Mouse (Mus musculus): ENCODE measurements around the gene 2010111I01Rik. TPM values are rescaled to one million over a fixed set of nuclear protein-coding genes. Genes with fewer than 3 reads are reported as not detected.
A peak's percentile ranks its signal among the peaks of the same experiment; 100 is the strongest.
"Not testable (repeated sequence)": the region's sequence is repeated elsewhere in the genome, so short reads cannot be mapped to it uniquely, and the experiment has no call there.

Gene 2010111I01Rik
- polyA plus RNA-seq, 1 experiment from 2014 or later = 122 TPM

DNA sequence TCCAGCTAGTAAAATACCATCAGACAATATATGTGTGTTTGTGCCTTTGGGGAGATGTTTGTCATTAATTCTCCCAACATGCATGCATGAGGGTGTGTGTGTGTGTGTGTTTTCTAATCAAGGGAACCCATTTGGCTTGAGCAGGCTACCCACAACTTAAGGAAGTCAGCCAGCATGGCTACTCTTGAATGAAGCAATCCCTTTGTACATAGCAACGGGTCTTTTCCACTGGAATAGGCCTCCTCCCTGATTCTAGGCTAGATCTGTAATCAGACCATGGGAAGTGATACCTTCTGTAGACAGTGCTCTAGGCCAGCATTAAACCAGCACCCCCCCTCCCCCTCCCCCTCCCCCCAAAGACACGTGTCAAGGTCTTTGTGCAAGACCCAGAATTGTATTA lies 267.9 kb downstream of the 2010111I01Rik start:
- H3K9me3 ChIP-seq (replicated peaks) = no peaks in the 10 kb centered on the region
- DNase-seq (ENCODE audit: low spot score) = no peak
- peaks cover 19% of the 10 kb centered on the region for H3K4me1 ChIP-seq

DNA sequence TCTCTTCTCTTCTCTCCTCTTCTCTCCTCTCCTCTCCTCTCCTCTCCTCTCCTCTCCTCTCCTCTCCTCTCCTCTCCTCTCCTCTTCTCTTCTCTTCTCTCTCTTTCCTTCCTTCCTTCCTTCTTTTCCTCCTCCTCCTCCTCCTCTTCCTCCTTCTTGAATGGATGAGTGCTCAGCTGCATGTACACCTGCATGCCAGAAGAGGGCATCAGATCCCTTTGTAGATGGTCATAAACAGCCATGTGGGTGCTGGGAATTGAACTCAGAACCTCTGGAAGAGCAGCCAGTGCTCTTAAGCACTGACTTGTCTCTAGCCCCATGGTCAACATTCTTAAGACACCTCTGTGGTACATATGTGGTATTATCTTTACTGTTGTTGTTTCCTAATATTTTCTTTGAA lies 269.8 kb downstream of the 2010111I01Rik start:
- not testable (repeated sequence) for H3K4me3 ChIP-seq; H3K9me3 ChIP-seq (replicated peaks); DNase-seq (ENCODE audit: low spot score); H3K27me3 ChIP-seq (ENCODE audit: low read depth, poor library complexity, severe bottlenecking); H3K36me3 ChIP-seq; H3K27ac ChIP-seq
- peaks cover 35% of the 10 kb centered on the region for H3K4me1 ChIP-seq

More for the DNA sequence above, 267.9 kb downstream of the 2010111I01Rik start:
- Histone ChIP-seq H3K27ac (no peak overlapping the region), H3K4me3 (no peak overlapping the region), H3K27me3 (ENCODE audit: low read depth, poor library complexity, severe bottlenecking) (no peaks in the 10 kb centered on the region), H3K36me3 (no peaks in the 10 kb centered on the region)
- WGBS = 74% methylated on average over 2 of the region's 2 CpGs

DNA sequence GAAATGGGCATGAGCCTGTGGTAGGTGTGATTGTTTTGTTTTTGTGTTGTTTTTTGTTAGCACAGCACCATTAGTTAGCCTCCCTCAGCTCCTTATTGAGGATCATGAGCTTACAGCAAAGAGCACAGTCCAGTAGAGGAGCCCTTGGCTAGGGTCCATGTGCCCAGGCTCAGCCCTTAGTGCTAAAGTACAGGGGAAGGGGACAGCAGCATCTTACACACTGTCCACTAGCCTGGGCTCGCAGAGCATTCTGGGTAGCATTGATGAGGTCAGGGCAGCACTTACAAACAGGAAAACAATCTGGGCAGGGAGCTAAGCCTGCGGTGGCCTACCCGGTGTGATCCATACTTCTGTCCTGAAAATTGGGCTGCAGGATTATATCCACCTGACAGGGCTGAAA lies 270.9 kb downstream of the 2010111I01Rik start:
- no peaks in the 10 kb centered on the region for H3K9me3 ChIP-seq (replicated peaks)
- no peaks in the 10 kb centered on the region for H3K27me3 ChIP-seq (ENCODE audit: low read depth, poor library complexity, severe bottlenecking)
- 86% methylated on average over 3 of the region's 3 CpGs for WGBS
- no peak overlapping the region for H3K27ac ChIP-seq
- no peak overlapping the region for H3K4me3 ChIP-seq
- no peak for DNase-seq (ENCODE audit: low spot score)
- peaks cover 40% of the 10 kb centered on the region for H3K4me1 ChIP-seq
- H3K36me3 ChIP-seq = no peaks in the 10 kb centered on the region

GRCm38 (mm10) chr13:63236159-63236893 lies 271.6 kb downstream of the 2010111I01Rik start:
- WGBS = 53% methylated on average over 5 of the region's 5 CpGs
- H3K27ac ChIP-seq = no peak overlapping the region
- peaks cover 45% of the 10 kb centered on the region for H3K4me1 ChIP-seq
- DNase-seq (ENCODE audit: low spot score) = no peak
- H3K9me3 ChIP-seq (replicated peaks) = no peaks in the 10 kb centered on the region
- no peaks in the 10 kb centered on the region for H3K27me3 ChIP-seq (ENCODE audit: low read depth, poor library complexity, severe bottlenecking)
- H3K4me3 ChIP-seq = no peak overlapping the region
- H3K36me3 ChIP-seq = no peaks in the 10 kb centered on the region

- DNase-seq (ENCODE audit: low spot score) = no peak
- Histone ChIP-seq H3K27ac (peak overlapping the region; percentile 93), H3K4me1 (peaks cover 56% of the 10 kb centered on the region), H3K27me3 (ENCODE audit: low read depth, poor library complexity, severe bottlenecking) (no peaks in the 10 kb centered on the region), H3K36me3 (peaks cover 13% of the 10 kb centered on the region; the same call in 1 of the 2 replicates), H3K4me3 (no peak overlapping the region), H3K9me3 (replicated peaks) (no peaks in the 10 kb centered on the region)
- 92% methylated on average over 7 of the region's 7 CpGs for WGBS
These were observed 273.4 kb downstream of the 2010111I01Rik start for GRCm38 (mm10) chr13:63238045-63238444.

GRCm38 (mm10) chr13:63239301-63239804 lies 274.7 kb downstream of the 2010111I01Rik start:
- Histone ChIP-seq H3K27me3 (ENCODE audit: low read depth, poor library complexity, severe bottlenecking) (no peaks in the 10 kb centered on the region), H3K4me3 (peak overlapping the region; percentile 63), H3K27ac (peak overlapping the region; percentile 93), H3K4me1 (peaks cover 68% of the 10 kb centered on the region), H3K36me3 (peaks cover 20% of the 10 kb centered on the region; the same call in 1 of the 2 replicates), H3K9me3 (replicated peaks) (no peaks in the 10 kb centered on the region)
- no peak for DNase-seq (ENCODE audit: low spot score)
- WGBS = 1% methylated on average over 11 of the region's 11 CpGs

- peak overlapping the region; percentile 63 for H3K4me3 ChIP-seq
- no peaks in the 10 kb centered on the region for H3K9me3 ChIP-seq (replicated peaks)
- H3K4me1 ChIP-seq = peaks cover 75% of the 10 kb centered on the region
- H3K36me3 ChIP-seq = peaks cover 22% of the 10 kb centered on the region; the same call in 1 of the 2 replicates
- under 1% methylated on average over 51 of the region's 51 CpGs for WGBS
- peak; percentile 90 for DNase-seq (ENCODE audit: low spot score)
- no peaks in the 10 kb centered on the region for H3K27me3 ChIP-seq (ENCODE audit: low read depth, poor library complexity, severe bottlenecking)
- H3K27ac ChIP-seq = peak overlapping the region; percentile 93
These were observed 275.4 kb downstream of the 2010111I01Rik start for GRCm38 (mm10) chr13:63239877-63240671.

DNA sequence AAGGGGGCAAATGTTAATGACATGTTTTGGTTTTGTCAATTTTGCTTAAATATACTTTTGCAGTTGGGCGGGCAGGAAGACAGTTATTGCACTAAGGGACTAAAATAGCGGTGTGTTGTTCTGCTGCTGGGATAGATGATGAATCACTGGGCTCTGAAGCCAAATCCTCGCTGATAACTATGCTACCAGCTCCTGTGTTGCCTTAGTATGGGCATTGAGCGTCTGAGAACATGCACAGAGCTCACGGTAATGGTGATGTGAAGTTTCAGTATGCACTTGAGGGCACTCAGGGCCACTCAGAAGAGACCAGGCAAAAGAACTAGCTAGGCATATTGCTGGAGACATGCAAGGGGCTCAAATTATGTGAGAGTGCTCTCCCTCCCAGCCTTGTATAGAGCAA lies 276.1 kb downstream of the 2010111I01Rik start:
- Histone ChIP-seq H3K27ac (peak overlapping the region; percentile 93), H3K4me1 (peaks cover 77% of the 10 kb centered on the region)

DNA sequence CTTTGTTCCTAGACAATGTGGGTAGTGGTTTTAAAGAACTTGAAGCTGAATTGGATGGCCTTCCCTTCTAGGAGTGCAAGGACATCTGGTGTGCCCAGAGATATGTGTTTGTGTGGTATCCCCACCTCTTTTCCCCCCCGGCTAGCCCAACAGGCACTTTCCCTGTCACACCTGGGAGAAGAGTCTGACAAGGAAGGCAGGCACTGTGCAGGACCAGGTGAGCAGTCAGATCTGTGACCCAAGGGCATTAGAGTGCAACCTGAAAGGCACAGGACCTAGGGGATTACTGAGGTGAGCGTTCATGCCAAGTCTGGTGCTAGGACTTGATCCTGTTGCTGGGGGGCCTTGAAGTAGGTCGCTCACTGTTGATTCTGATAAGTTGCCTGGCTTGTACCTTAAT lies 277.0 kb downstream of the 2010111I01Rik start:
- WGBS = 87% methylated on average over 3 of the region's 3 CpGs
- Histone ChIP-seq H3K9me3 (replicated peaks) (no peaks in the 10 kb centered on the region), H3K36me3 (peaks cover 25% of the 10 kb centered on the region), H3K27ac (peak overlapping the region; percentile 79), H3K27me3 (ENCODE audit: low read depth, poor library complexity, severe bottlenecking) (no peaks in the 10 kb centered on the region), H3K4me3 (peak overlapping the region; percentile 63), H3K4me1 (peaks cover 81% of the 10 kb centered on the region)
- DNase-seq (ENCODE audit: low spot score) = no peak

More for the DNA sequence above, 276.1 kb downstream of the 2010111I01Rik start:
- Histone ChIP-seq H3K27me3 (ENCODE audit: low read depth, poor library complexity, severe bottlenecking) (no peaks in the 10 kb centered on the region), H3K36me3 (peaks cover 25% of the 10 kb centered on the region; the same call in 1 of the 2 replicates), H3K4me3 (peak overlapping the region; percentile 63), H3K9me3 (replicated peaks) (no peaks in the 10 kb centered on the region)
- 39% methylated on average over 5 of the region's 5 CpGs for whole genome bisulfite sequencing
- no peak for DNase-seq (ENCODE audit: low spot score)

DNA sequence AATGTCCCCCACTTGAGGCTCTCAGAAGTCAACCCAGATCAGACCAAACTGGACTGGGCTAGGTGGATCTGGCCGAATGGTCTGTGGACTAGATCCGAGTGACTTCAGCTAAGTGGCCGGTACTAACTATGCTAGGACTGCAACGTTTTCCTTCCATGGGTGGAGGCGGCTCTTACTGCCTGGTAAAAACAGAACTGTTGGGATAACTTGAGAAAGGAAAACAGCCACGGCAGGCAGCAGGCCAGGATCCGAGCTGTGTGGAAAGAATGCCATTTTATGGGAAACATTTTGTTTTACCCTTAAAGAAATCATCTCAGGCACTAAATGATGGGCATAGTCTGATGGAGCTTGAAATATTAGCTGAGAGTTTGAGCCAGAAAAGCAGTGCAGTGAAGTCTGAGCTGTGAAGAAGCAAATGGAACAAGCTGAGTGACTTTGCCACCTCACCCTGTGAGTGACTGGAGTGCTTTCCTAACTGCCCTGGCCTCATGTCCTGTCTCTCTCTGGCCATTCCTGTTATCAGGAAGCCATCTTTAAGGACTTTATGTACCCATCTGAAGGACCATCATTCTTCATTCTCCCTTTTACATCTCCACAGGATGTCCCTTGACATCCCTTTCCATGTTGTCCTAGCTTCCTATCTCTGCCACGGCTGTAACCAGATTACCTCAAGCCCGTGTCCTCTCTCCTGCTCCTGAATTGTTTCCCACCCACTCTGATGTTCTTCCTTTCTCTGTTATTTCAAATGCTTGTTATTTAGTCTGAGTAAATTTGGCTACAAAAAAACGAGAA lies 277.9 kb downstream of the 2010111I01Rik start:
- H3K27ac ChIP-seq = peak overlapping the region; percentile 79

GRCm38 (mm10) chr13:63243586-63243985 lies 278.9 kb downstream of the 2010111I01Rik start:
- no peaks in the 10 kb centered on the region for H3K9me3 ChIP-seq (replicated peaks)
- peaks cover 36% of the 10 kb centered on the region for H3K36me3 ChIP-seq
- 90% methylated on average over 5 of the region's 5 CpGs for WGBS
- H3K27ac ChIP-seq = peak overlapping the region; percentile 76
- no peak for DNase-seq (ENCODE audit: low spot score)
- peak overlapping the region; percentile 10; the same call in 1 of the 2 replicates for H3K4me3 ChIP-seq
- H3K4me1 ChIP-seq = peaks cover 85% of the 10 kb centered on the region
- H3K27me3 ChIP-seq (ENCODE audit: low read depth, poor library complexity, severe bottlenecking) = no peaks in the 10 kb centered on the region

More for the DNA sequence above, 277.9 kb downstream of the 2010111I01Rik start:
- Histone ChIP-seq H3K4me1 (peaks cover 90% of the 10 kb centered on the region), H3K27me3 (ENCODE audit: low read depth, poor library complexity, severe bottlenecking) (no peaks in the 10 kb centered on the region), H3K36me3 (peaks cover 27% of the 10 kb centered on the region), H3K9me3 (replicated peaks) (no peaks in the 10 kb centered on the region), H3K4me3 (peak overlapping the region; percentile 63)
- DNase-seq (ENCODE audit: low spot score) = no peak
- WGBS = 79% methylated on average over 10 of the region's 10 CpGs

GRCm38 (mm10) chr13:63244425-63244824 lies 279.7 kb downstream of the 2010111I01Rik start:
- peaks cover 44% of the 10 kb centered on the region for H3K36me3 ChIP-seq
- peaks cover 81% of the 10 kb centered on the region for H3K4me1 ChIP-seq
- no peaks in the 10 kb centered on the region for H3K9me3 ChIP-seq (replicated peaks)
- WGBS = 69% methylated on average over 3 of the region's 3 CpGs
- H3K27ac ChIP-seq = peak overlapping the region; percentile 76
- DNase-seq (ENCODE audit: low spot score) = no peak
- H3K4me3 ChIP-seq = peak overlapping the region; percentile 28; the same call in 1 of the 2 replicates
- H3K27me3 ChIP-seq (ENCODE audit: low read depth, poor library complexity, severe bottlenecking) = no peaks in the 10 kb centered on the region
